Mouse (Mus musculus) heart, postnatal 14 days (tissue): ENCODE measurements at regions not wholly inside any gene's neighbourhood (a gene's known extent, or its start where the extent isn't known, plus 50 kb on each side); places are given as distances from the start of the nearest gene placed in this dataset.

Experiments used
- DNase-seq, 2 experiments: peaks; one replicate each; pipeline ENCODE4 v3.0.0; 2021 to 2022
- intact Hi-C: fragments of 180-260 bp; cut with DNase I; formaldehyde crosslinking; loops from one replicate; pipeline ENCODE4 v1.15.1; 2025

DNA sequence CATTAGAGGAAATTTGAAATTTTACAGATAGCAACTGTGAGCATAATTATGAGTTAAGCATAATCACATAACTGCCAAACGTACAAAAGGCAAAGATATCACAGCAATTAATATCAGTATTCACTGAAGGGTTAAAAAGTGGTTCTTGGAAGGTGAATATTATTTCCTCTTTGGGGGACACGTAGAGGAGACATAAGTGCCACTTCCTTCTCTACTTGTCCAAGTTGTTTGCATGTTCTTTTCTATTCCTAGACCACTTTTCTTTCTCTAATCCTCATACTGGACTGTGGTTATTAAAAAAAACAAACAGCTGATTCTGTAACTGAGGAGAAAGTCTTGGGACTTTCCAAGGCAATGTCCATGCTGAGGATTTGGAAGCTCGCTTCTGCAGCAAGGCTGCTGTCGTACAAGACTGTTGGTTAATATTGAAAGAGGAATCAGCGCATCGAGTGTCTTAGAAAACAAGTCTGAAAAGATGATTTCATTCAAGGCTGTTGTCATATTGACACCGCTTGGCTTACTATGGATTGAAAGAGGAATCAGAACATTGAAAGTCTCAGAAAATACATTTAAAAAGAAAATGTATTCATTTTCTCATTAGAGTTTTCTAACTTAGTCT, 61.7 kb upstream of the Tent5a start:
- no peak for DNase-seq
- intact Hi-C loops = no loop called here

DNA sequence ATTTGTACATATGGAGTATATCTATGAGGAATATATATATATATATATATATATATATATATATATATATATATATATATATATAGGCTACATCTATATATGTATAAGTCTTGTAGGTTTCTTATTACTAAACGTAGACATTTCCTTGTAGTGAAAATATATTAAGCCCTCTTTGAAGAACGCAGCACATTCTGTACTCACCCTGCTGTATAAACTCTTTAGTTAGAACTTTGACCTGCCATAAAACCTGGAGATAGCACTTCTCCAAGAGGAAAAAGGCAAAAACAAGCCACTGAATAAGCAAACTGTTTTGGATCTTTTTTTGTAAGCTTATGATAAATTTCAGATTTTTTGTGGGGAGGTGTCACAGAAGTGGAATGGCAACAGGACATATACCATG, 55.3 kb upstream of the Tent5a start:
- DNase-seq = no peak
- intact Hi-C loops = no loop called here

DNA sequence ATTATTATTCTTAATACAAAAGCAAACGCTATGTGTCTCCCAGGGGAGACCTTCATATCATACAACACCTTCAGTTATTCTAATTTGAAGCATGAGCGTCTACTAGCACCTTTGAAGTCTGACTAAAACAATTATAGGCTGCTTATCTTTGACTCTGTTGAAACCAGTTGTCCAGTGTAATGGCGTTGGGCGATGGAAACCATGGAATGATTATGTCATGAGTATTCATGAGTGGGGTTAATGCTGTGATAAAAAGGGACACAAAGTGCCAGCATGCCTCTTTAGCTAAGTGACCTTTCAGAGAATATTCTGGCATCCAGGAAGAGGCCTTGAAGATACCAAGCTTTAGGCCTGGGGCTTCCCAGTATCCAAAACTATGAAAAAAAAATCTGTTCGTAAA, 53.6 kb upstream of the Tent5a start:
- DNase-seq = peak in 1 of 2 experiments; percentile 26
- intact Hi-C loops = no loop called here

DNA sequence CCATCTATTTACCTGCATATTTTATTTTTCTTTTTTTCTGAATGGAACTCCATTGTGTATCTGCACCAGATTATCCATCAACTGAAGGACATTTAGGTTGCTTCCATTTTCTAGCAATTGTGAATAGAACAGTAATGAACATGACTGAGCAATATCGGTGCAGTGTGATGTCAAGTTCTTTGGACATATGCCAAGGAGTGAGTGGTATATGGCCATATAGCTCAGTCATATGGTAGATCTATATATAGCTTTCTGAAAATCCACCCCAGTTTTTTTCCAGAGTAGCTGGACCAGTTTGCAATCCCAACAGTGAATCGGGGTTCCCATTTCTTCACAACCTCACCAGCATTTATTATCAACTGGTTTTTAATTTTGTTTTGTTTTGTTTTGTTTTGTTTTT, 52.0 kb upstream of the Tent5a start:
- no peak for DNase-seq
- intact Hi-C loops = no loop called here
